Mouse (Mus musculus): ENCODE measurements at regions not wholly inside any gene's neighbourhood (a gene's known extent, or its start where the extent isn't known, plus 50 kb on each side); places are given as distances from the start of the nearest gene placed in this dataset.

DNA sequence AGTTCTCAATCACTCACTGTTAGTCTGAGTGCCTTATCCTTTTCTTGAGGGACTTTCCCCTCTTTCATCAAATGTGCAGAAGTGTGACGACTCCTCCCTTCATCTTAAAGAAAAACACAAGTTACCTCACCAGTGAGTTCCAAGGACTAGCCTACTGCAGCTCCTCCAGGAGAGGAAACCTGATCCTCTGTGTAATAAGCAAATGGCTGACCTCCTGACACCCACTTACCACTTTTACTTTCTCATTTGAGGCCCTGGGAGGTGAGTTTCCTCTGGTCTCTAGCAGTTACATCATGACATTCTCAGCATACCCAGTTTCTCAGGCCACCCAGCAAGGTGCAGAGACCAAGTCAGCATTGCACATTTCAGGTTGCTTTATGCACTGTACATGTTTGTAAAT lies 83.5 kb downstream of the Bmp2 start:
- no peak for TF ChIP-seq CTCF (IDR thresholded peaks at IDR 0.05; ENCODE audit: low read depth)
- no peak for TF ChIP-seq EP300 (IDR thresholded peaks at IDR 0.05; ENCODE audit: low read depth)
